Mouse (Mus musculus): Measurements from ENCODE around the gene Zfp768. TPM values are rescaled to one million over a fixed set of nuclear protein-coding genes. Genes with fewer than 3 reads are reported as not detected.

Gene Zfp768
- polyA plus RNA-seq, 1 experiment from 2014 or later, result 10.6 TPM

- H3K36me3 ChIP-seq (ENCODE audit: control insufficient read depth, insufficient read depth), result no peaks in the 10 kb centered on the region
- H3K27ac ChIP-seq (ENCODE audit: low read length), result no peak within 1 kb of the TSS
- 87% methylated on average over 11 of the region's 11 CpGs for WGBS
- no peaks in the 10 kb centered on the region for H3K9me3 ChIP-seq (ENCODE audit: control insufficient read depth, low read length)
- no peak for ATAC-seq
- H3K27me3 ChIP-seq (replicated peaks; ENCODE audit: control insufficient read depth, insufficient read depth, low read length), result no peaks in the 10 kb centered on the region
- H3K9ac ChIP-seq (replicated peaks; ENCODE audit: low read depth, low read length), result no peak within 1 kb of the TSS
- no peaks in the 10 kb centered on the region for H3K4me1 ChIP-seq (replicated peaks; ENCODE audit: control insufficient read depth, insufficient read depth, low read length)
- H3K4me3 ChIP-seq (replicated peaks; ENCODE audit: low read length), result no peak within 1 kb of the TSS
- no peak within 1 kb of the TSS for H3K4me2 ChIP-seq (ENCODE audit: low read length)
These were observed 49.3 kb downstream of the Zfp768 start, which contains the start of gene Itgal for GRCm38 (mm10) chr7:127296098-127296497. TSS of gene Itgal (plus strand) at chr7:127296260.

Other genes starting within 250 kb of the Zfp768 start
- gene Qprt, start 223.4 kb downstream of the Zfp768 start, polyA plus RNA-seq (2015; fragmentation: Nextera tagmentation; extraction: Ambion mirVana), result 0.28 and 1.0 TPM in 2 replicates
- gene Spn, start 207.8 kb downstream of the Zfp768 start, polyA plus RNA-seq (2015; fragmentation: Nextera tagmentation; extraction: Ambion mirVana), result 0.09 TPM in 1 of 2 replicates, not detected in the other
- gene Cd2bp2, start 149.5 kb downstream of the Zfp768 start, polyA plus RNA-seq (2015; fragmentation: Nextera tagmentation; extraction: Ambion mirVana), result 88.2 and 91.0 TPM in 2 replicates
- 24.9 and 31.0 TPM in 2 replicates for gene Tbc1d10b, start 137.1 kb downstream of the Zfp768 start, polyA plus RNA-seq (2015; fragmentation: Nextera tagmentation; extraction: Ambion mirVana)
- gene Mylpf, start 136.7 kb downstream of the Zfp768 start, polyA plus RNA-seq (2015; fragmentation: Nextera tagmentation; extraction: Ambion mirVana), result 4.1 and 8.3 TPM in 2 replicates
- 66.1 and 69.3 TPM in 2 replicates for gene Zfp553, start 112.5 kb downstream of the Zfp768 start, polyA plus RNA-seq (2015; fragmentation: Nextera tagmentation; extraction: Ambion mirVana)
- 18.8 and 26.5 TPM in 2 replicates for gene Sept1, start 112.5 kb downstream of the Zfp768 start, polyA plus RNA-seq (2015; fragmentation: Nextera tagmentation; extraction: Ambion mirVana)
- 59.1 and 66.6 TPM in 2 replicates for gene Zfp771, start 101.3 kb downstream of the Zfp768 start, polyA plus RNA-seq (2015; fragmentation: Nextera tagmentation; extraction: Ambion mirVana)
- gene Dctpp1, start 84.9 kb downstream of the Zfp768 start, polyA plus RNA-seq (2015; fragmentation: Nextera tagmentation; extraction: Ambion mirVana), result 143 and 147 TPM in 2 replicates
- 48.3 and 49.2 TPM in 2 replicates for gene Sephs2, start 71.5 kb downstream of the Zfp768 start, polyA plus RNA-seq (2015; fragmentation: Nextera tagmentation; extraction: Ambion mirVana)
- 0.16 and 0.20 TPM in 2 replicates for gene Itgal, start 49.3 kb downstream of the Zfp768 start, polyA plus RNA-seq (2015; fragmentation: Nextera tagmentation; extraction: Ambion mirVana)
- gene Zfp747, start 30.5 kb upstream of the Zfp768 start, polyA plus RNA-seq (2015; fragmentation: Nextera tagmentation; extraction: Ambion mirVana), result 8.2 and 9.6 TPM in 2 replicates
- 4.2 and 5.1 TPM in 2 replicates for gene 9130019O22Rik, start 41.6 kb upstream of the Zfp768 start, polyA plus RNA-seq (2015; fragmentation: Nextera tagmentation; extraction: Ambion mirVana)
- 5.3 and 6.3 TPM in 2 replicates for gene E430018J23Rik, start 48.0 kb upstream of the Zfp768 start, polyA plus RNA-seq (2015; fragmentation: Nextera tagmentation; extraction: Ambion mirVana)
- 5.2 and 5.9 TPM in 2 replicates for gene Zfp764, start 61.2 kb upstream of the Zfp768 start, polyA plus RNA-seq (2015; fragmentation: Nextera tagmentation; extraction: Ambion mirVana)
- gene Zfp688, start 76.5 kb upstream of the Zfp768 start, polyA plus RNA-seq (2015; fragmentation: Nextera tagmentation; extraction: Ambion mirVana), result 28.4 and 28.6 TPM in 2 replicates
- gene Zfp689, start 103.6 kb upstream of the Zfp768 start, polyA plus RNA-seq (2015; fragmentation: Nextera tagmentation; extraction: Ambion mirVana), result 14.6 and 17.7 TPM in 2 replicates
- gene Prr14, start 114.0 kb upstream of the Zfp768 start, polyA plus RNA-seq (2015; fragmentation: Nextera tagmentation; extraction: Ambion mirVana), result 42.8 and 45.3 TPM in 2 replicates
- gene Fbrs, start 133.6 kb upstream of the Zfp768 start, polyA plus RNA-seq (2015; fragmentation: Nextera tagmentation; extraction: Ambion mirVana), result 10.2 and 11.8 TPM in 2 replicates
- gene Srcap, start 166.4 kb upstream of the Zfp768 start, polyA plus RNA-seq (2015; fragmentation: Nextera tagmentation; extraction: Ambion mirVana), result 46.3 and 51.5 TPM in 2 replicates
- gene Gm42715, start 174.0 kb upstream of the Zfp768 start, polyA plus RNA-seq (2015; fragmentation: Nextera tagmentation; extraction: Ambion mirVana), result 16.3 and 18.8 TPM in 2 replicates
- gene Tmem265, start 215.8 kb upstream of the Zfp768 start, polyA plus RNA-seq (2015; fragmentation: Nextera tagmentation; extraction: Ambion mirVana), result 4.0 and 6.2 TPM in 2 replicates
- gene Phkg2, start 227.8 kb upstream of the Zfp768 start, polyA plus RNA-seq (2015; fragmentation: Nextera tagmentation; extraction: Ambion mirVana), result 65.2 and 65.7 TPM in 2 replicates
- 10.0 and 10.3 TPM in 2 replicates for gene Ccdc189, start 243.0 kb upstream of the Zfp768 start, polyA plus RNA-seq (2015; fragmentation: Nextera tagmentation; extraction: Ambion mirVana)
- gene Rnf40, start 243.2 kb upstream of the Zfp768 start, polyA plus RNA-seq (2015; fragmentation: Nextera tagmentation; extraction: Ambion mirVana), result 54.1 and 62.7 TPM in 2 replicates